Mouse (Mus musculus) cerebellum, adult 9-10 months (tissue): ENCODE measurements around the gene Olfr876.
"Not testable (repeated sequence)": the region's sequence is repeated elsewhere in the genome, so short reads cannot be mapped to it uniquely, and the experiment has no call there.

Experiments used
- DNase-seq: peaks from one replicate; pipeline ENCODE4 v3.0.0; 2022

The Olfr876 gene

DNA sequence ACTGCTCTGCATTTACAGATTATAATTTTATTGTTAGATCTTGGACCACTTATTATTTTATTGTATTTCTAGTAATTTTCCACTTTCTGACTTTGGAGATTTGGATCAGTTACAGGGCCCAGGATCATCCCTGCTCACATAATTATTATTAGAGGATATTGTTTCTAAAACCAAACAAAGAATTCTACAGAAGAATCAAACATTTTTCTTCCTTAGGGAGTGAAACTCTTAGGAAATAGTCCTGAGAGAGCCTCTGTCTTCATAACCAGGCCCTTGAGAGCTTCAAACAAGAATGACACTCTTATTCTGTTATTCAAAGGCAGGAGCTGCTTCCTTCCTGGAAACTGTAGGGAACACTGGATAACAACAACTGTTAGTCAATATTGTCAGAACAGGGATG, at the start of gene Olfr876:
Gene Olfr876, plus strand, starts transcription at position 301 of the 400 bp plus-strand sequence.
- no peak for DNase-seq

DNA sequence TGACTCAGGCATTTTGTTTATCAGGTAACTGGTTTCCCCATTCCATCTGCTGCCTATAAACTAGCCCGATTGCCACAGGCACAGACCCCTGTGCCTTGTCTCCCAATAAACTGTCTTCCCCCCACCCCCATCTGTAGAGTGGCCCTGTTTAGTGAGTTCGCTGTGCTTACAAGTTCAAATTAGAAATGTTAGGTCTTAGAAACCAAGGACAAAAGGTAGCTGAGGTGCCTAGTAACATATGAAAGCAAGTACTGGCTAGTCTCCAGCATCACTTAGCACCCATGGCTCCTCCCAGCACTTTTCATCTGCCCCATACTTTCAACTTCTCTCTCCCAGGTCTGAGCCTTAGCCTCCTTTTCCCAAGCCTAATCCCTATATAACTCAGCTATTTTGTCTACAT, 41.1 kb upstream of the Olfr876 start:
- no peak for DNase-seq

DNA sequence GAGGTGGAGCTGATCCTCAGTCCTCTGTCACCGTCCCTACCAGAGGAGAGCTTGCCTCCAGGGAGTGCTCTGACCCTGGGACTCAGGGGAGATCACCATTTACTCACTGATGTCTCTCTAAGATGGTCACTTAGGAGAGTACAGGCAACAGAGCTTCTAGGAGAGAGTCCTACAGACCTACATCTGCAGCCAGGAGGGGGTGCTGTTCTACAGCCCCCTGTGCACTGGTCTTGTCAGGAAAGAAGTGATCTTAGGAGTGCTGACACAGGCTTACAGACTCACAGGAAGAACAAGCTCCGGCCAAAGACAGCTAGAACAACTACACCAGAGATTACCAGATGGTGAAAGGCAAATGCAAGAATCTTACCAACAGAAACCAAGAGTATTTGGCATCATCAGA, 40.3 kb upstream of the Olfr876 start:
- no peak for DNase-seq

DNA sequence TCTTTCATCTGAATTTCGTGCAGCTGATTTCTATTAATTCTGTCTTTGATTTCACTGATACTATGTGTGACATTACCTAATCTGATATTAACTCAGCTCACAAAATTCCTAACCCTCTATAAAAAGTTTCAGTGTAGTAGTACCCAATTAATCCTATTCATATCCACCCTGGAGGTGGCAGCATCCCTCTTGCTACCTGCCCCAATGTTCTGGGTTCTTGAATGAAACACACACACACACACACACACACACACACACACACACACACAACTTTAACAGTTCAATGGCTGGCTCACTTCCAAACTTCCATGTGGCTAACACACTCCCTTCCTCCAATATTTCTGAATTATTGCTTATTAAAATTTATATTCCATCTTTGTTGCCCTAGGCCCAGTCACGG, 32.2 kb upstream of the Olfr876 start:
- no peak for DNase-seq

DNA sequence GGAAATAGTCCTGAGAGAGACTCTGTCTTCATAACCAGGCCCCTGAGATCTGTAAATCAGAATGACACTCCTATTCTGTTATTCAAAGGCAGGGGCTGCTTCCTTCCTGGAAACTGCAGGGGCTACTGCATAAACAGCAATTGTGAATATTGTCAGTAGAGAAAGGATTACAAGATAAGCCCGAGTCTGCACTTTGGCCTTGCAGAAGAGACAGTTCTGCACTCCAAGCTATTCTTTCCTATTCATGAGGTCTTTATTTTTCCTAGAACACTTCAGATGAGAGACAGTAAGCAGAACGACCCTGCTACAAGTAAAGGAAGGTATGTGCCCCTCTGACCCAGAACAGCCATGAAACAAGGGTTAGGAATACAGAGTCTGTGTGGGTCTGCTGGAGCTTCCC, 31.1 kb upstream of the Olfr876 start, which contains the start of gene Olfr875:
Gene Olfr875, plus strand, starts transcription at position 99 of the 400 bp plus-strand sequence.
- DNase-seq: no peak

DNA sequence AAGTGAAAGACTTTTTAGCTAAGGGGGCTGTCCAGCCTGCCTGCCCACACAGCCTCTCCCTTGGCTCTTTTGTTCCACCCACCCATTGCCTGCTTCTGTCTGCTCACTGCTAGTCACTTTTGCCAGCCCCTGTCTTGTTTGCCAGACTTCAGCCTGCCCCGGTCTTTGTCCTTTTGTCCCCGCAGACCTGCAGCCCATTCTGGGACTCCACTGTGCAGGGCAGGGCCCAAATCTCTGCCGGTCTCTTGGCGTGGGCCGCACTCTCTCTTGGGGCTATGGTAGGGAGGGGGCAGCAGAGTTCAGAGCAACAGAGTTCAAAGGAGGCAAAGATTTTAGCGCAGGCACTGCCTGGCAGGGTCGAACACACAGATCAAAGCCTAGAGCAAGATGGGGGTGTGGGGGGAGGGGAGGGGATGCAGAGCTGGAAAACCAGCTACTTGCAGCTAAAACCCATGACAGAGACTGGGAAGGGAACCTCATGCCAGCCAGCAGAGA, 20.0 kb upstream of the Olfr876 start:
- no peak for DNase-seq

DNA sequence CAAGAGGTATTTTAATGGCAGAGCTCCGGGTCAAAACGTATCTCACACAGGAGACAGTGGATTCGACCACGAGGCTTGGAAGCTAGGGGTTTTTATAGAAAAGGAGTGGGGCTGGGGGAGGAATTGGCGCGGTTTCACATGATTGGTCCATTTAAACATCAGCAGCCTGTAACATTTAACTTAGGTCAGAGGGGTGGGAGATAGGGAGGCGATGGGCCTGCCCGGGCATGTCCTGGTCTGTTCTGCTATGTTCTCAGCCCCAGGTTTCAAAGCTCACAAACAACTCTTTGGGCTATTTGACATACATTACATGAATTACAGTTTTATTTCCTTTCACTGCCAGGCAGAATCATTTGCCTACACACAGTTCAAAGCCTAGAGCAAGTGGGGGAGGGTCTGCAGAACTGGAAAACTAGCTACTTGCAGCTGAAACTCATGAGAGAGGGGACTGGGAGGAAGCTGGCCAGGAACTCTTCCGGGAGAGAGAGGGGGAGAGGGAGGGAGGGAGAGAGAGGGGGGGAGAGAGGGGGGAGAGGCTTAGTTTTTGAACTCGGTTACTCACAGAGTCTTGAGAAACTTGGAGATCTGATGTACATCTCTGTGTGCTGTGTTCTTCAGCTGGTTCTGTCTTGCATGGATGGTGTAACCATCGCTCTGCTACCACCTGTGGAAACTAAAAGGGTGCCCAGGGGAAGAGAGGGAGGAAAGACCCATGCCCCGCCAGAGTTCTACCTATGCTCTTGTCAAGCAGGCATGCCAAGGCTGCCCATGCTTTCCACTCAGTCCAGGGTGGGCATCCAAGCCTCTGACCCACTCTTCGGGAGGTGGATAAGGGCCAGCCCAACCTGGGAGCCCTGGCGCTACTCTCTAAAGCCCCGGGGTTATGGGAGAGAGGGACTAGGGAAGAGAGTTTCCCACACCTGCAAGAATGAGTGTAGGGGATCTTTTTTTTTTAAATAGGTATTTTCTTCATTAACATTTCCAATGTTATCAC, 19.1 kb upstream of the Olfr876 start:
- DNase-seq: not testable (repeated sequence)

DNA sequence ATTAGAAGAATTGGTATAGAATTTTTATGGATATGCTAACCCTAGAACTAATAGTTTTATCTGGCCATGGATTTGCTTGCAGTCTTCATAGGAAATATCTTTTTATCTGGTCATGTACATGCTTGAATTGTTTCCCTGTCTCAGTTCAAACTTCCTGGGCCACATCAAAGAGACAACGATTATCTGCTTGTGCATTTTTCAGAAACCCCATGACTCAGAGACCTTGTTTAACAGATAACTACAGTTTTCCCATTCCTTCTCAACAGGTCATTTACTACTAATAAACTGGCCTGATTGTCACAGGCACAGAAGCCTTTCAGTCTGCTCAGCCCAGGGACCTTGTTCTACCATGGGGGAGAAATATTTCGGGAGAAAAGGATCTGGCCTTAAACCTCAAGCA, 16.4 kb upstream of the Olfr876 start:
- DNase-seq: no peak

DNA sequence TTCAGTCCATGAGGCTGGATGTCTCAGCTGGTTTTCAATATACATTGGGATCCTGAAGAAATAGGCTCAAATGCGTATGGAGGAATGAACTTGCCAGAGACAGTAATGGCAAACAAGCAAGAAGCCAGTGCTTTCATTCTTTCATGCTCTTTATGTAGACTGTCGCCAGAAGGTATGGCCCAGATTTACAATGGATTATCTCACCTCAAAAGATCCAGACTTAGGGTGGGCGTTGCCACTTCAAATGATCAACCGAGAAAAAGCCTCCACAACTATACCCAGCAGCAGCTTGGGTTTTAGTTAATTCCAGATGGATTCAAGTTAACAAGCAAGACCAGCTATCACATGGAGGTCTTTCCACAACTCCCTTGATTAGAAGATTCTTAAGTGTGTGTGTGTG, 776 bp upstream of the Olfr876 start:
- no peak for DNase-seq

DNA sequence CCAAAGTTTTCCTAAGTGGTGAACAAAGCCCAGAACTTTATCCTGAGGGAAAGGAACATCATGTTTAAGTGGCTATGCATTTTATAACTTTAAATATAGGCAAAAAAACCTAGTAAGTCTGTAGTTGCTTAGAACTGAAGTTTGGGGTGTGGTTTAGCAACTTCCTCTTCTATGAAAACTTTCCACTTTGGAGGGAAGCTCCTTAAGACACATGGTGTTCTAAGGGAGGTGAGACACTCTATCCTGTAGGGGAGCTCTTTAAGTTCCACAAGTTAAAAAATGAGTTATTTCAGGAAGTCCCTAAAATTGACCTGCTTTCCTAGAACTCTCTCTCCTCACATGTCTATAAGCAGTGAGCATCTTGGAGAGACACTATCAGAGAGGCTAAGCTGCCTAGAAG, 4.4 kb downstream of the Olfr876 start:
- no peak for DNase-seq

DNA sequence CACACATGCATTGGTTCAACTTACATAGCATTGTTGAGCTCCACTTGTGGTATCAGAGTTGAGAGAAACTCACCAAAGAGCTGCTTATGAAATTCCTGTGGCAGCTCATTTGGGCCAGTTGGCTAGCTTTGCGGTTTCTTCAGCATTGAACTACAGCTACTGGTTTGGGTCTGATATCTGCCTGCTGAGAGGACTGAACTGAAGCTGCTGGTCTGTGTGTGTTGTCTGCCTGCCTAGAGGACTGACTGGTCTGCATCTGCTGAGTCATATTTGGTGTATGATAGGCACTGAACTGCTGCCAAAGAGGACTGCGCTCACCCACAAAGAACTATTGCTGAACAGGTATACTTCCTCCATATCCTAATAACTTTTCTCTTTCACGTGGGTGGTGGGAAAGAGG, 5.6 kb downstream of the Olfr876 start:
- no peak for DNase-seq

DNA sequence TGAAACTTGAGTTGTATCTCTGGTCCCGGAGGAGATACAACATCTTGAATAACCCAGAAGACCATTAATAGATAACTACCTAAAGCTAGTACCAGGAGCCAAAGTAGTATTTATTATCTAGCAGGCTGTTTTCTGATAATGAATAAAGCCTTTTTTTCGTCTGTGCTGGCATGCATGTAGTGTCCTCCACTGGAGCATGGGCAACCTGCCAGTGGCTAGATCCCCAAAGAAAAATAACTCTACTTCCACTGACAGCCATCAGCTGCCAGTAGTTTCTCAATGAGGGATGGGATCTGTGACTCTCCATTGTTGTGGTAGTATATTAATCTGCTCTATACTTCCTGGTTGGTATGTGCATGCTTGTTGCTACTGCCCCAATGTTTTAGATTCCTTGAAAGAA, 6.1 kb downstream of the Olfr876 start:
- DNase-seq: no peak

DNA sequence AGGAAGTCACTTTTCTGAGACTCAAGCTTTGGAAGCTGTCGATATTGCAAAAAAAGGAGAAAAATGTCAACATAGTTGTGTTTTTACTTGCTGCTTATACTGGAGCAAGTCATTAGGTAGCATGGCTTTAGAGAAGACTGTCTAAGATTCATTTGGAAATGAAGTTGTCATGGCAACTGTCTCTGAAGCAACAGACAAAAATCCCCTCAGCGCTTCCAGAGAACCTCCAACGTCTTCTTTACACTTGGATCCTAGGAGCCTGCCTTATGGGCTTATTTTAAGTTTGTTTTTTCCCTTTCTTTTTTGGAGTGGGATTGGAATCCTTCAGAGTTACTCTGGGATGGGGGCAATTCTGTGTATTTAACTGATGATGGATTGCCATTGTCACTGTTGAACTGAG, 11.9 kb downstream of the Olfr876 start:
- no peak for DNase-seq

DNA sequence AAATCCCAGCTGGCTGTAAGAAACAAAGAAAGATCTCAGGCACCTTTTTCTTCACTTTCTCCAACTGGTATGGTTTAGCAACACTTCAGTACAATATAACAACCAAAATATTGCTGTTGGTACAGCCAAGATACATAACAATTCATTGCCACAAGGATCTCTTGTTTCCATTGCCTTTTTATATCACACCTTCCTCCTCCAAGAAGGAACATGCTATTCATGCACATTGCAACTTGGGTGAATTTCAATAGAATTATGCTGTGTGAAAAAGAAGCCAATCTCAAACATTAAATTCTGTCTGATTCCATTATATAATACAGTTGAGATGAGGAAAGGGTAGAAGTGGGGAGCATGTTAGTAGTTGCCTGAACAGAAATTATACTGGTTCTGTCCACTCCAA, 27.1 kb downstream of the Olfr876 start:
- DNase-seq: no peak

DNA sequence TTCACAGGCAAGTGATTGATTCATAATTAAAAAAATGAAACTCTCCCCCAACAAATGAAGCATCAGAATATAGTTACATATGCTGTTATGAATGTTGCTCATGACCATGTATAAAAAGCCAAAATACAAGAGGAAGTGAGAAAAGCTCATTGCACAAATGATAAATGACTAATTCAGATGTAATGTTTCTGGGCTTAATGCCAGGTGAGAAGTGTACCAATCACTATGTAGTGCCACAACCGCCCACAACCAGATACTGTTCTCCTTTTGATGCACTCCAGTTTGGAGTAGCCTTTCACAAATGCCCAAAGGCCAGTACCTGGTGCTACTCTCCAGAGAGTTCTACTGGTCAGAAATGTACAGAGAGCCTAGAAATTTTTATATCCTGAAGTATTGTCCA, 30.5 kb downstream of the Olfr876 start:
- DNase-seq: no peak

DNA sequence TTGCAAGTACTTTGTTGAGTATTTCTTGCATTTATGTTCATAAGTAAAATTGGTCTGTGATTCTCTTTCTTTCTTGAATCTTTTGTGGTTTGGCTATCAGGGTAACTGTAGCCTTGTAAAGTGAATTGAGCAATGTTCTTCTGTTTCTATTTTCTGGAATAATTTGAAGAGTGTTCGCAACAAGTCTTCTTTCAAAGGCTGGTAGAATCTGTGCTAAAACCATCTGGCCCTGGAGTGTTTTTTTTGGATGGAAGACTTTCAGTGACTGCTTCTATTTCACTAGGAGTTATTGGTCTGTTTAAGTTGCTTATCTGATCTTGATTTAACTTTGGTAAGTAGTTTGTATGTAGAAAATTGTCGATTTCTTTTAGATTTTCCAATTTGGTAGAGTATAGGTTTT, 46.4 kb downstream of the Olfr876 start:
- DNase-seq: no peak

DNA sequence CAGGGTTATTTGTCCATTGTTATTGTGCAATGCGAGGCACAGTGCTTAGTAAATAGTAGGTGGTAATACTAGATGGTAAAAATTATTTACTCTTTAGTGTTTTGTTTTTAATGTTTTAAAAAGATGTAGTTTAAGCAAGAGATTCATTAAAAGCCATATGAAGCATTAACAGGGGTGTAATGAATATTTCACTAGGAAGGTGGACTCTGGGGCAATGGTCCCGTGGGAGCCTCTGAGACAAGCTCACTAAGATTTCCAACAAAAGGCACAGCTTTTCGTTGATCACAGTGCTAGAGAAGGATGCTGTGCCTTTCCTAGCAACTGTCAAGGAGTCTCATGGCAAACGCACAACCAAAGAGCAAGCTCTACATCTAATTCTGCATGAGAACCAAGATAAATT, 51.1 kb downstream of the Olfr876 start, which contains the start of gene Olfr877:
Gene Olfr877, plus strand, starts transcription at position 301 of the 400 bp plus-strand sequence.
- no peak for DNase-seq
